Mouse (Mus musculus) lung, adult 2 months (tissue): Measurements from ENCODE around the gene Prdm1.

Source experiments
- CTCF ChIP-seq: fragments of 200-500 bp; IDR thresholded peaks from 2 replicates; pipeline ENCODE4 v1.5.1; 2011; ENCODE audit warnings: mild to moderate bottlenecking, low read length, control low read depth; ENCODE audit not compliant: insufficient read depth
- POLR2A ChIP-seq: fragments of 200-500 bp; IDR thresholded peaks from 2 replicates; pipeline ENCODE4 v1.6.1; 2011; ENCODE audit warnings: low read depth, mild to moderate bottlenecking, control low read depth, low read length, borderline replicate concordance; ENCODE audit errors: extremely low read depth

DNA sequence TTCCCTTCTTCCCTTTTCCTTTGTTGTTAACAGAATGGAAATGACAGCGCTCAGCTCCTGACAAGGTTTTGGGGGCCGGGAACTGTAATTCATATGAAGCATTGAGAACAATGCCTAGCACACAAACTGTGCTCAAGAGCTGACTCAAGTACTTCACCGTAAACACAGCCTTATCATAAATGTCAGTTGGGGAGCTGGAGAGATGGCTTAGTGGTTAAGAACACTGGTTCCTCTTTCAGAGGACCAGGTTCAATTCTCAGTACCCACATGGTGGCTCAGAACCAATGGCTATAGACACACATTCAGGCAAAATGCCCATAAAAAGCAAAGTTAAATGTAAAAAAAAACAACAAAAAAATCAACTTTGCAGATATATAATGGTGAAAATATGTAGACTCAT is 52.9 kb downstream of the Prdm1 start:
- TF ChIP-seq CTCF (no peak), POLR2A (no peak)
